Mouse (Mus musculus) forebrain, postnatal 0 days (tissue): ENCODE data around the gene Pah. TPM values are rescaled to one million over a fixed set of nuclear protein-coding genes. Genes with fewer than 3 reads are reported as not detected.
A peak's percentile ranks its signal among the peaks of the same experiment; 100 is the strongest.

ENCODE experiments used
- ATAC-seq: fragments of 200-750 bp; cut with Nextera tagmentation; 2 replicates; pipeline ENCODE4 v1.8.0; 2017; ENCODE audit warnings: mild to moderate bottlenecking, moderate library complexity
- DNase-seq: peaks from one replicate; pipeline ENCODE4 v3.0.0-alpha.2; 2015
- H3K27ac ChIP-seq: fragments of 300-500 bp; sonication (generic); 2 replicates; pipeline ENCODE4 v1.5.1; 2014; ENCODE audit warnings: low read depth, mild to moderate bottlenecking, antibody characterized with exemption, low read length, moderate library complexity, mixed read lengths
- H3K27me3 ChIP-seq: fragments of 300-500 bp; sonication (generic); 2 replicates; pipeline ENCODE4 v1.6.1; 2014; ENCODE audit warnings: mild to moderate bottlenecking, low read length, mixed read lengths; ENCODE audit not compliant: insufficient read depth
- H3K36me3 ChIP-seq: fragments of 300-500 bp; sonication (generic); 2 replicates; pipeline ENCODE4 v1.6.1; 2014; ENCODE audit warnings: mild to moderate bottlenecking, moderate library complexity; ENCODE audit not compliant: insufficient read depth
- H3K4me1 ChIP-seq: fragments of 300-500 bp; sonication (generic); 2 replicates; pipeline ENCODE4 v1.6.1; 2014; ENCODE audit warnings: antibody characterized with exemption; ENCODE audit not compliant: insufficient read depth
- H3K4me2 ChIP-seq: fragments of 300-500 bp; sonication (generic); 2 replicates; pipeline ENCODE4 v1.6.1; 2014; ENCODE audit warnings: low read depth, mild to moderate bottlenecking, moderate library complexity
- H3K4me3 ChIP-seq: fragments of 300-500 bp; sonication (generic); 2 replicates; pipeline ENCODE4 v1.5.1; 2014; ENCODE audit warnings: low read depth, low read length, mixed read lengths
- H3K9ac ChIP-seq: fragments of 300-500 bp; sonication (generic); 2 replicates; pipeline ENCODE4 v1.6.1; 2014; ENCODE audit warnings: mild to moderate bottlenecking
- H3K9me3 ChIP-seq: fragments of 300-500 bp; sonication (generic); 2 replicates; pipeline ENCODE4 v1.6.1; 2016; ENCODE audit warnings: low read length
- CTCF ChIP-seq: sonication (generic); IDR thresholded peaks from 2 replicates; pipeline ENCODE4 v1.5.1; 2016; ENCODE audit warnings: antibody characterized with exemption, control low read depth, low read depth
- WGBS: fragments of 180-500 bp; shearing (Covaris S2); extraction: QIAGEN DNeasy Blood & Tissue Kit; methylation state at CpG from one replicate; pipeline ENCODE4 v1.1.7; 2014; 5-methylcytosine and 5-hydroxymethylcytosine counted together
- polyA plus RNA-seq: library from polyadenylated mRNA; unstranded; fragments of >200 nt; fragmentation: Nextera tagmentation; extraction: Ambion mirVana; gene quantifications from 2 replicates; pipeline ENCODE4 v1.2.1, GENCODE M21; 2015
- total RNA-seq: library from RNA; depleted of rRNA; stranded (reverse); fragments of >200 nt; gene quantifications from 2 replicates; pipeline ENCODE4 v1.2.3, GENCODE M21; 2014; rRNA removed

The Pah gene
- total and polyA plus RNA-seq, 2 experiments from 2014 or later = 0.22 TPM; not detected in 1

- no peaks in the 10 kb centered on the region for H3K27me3 ChIP-seq
- no peak overlapping the region for H3K9ac ChIP-seq
- no peak overlapping the region for H3K4me2 ChIP-seq
- DNase-seq (no peak), ATAC-seq (no peak)
- H3K36me3 ChIP-seq = no peaks in the 10 kb centered on the region
- no peak overlapping the region for H3K27ac ChIP-seq
- H3K4me3 ChIP-seq = no peak overlapping the region
- no peak for TF ChIP-seq CTCF
- 25% methylated on average over 2 of the region's 2 CpGs for WGBS
- H3K9me3 ChIP-seq = no peaks in the 10 kb centered on the region
- no peaks in the 10 kb centered on the region for H3K4me1 ChIP-seq
Measured at GRCm38 (mm10) chr10:87593916-87594315, 72.3 kb downstream of the Pah start.

- peak; percentile 80 for ATAC-seq
- 40% methylated on average over 5 of the region's 5 CpGs for WGBS
- no peak overlapping the region; the same call in 1 of the 2 replicates for H3K4me2 ChIP-seq
Measured at GRCm38 (mm10) chr10:87596361-87597074, 74.9 kb downstream of the Pah start.

DNA sequence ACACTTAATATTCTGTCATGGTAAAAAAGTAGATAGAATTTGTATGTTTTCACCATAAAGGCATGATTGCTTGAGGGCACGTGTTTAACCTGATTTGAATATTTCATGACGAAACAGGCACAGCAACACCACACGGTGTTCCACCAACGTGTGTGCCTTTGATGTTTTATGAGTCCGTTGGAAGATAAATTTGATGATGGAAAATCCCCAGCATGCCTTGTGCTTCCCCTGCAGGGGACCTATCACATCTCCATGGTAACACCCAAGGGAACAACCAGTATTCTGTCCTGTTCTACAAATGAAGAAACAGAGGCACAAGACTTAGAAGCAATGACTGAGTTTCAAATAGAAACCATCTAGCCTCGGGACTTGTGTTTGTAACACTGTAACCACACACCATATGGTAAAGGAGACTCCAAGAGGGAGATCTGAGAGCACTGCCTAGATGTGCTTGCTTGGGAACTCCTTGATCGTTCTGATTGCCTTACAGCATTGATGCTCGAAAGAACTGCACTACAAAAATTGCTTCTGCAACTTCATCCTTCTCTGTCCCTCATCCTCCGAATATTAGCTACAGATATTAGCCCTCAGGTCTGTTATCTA is 75.6 kb downstream of the Pah start:
- H3K4me2 ChIP-seq = no peak overlapping the region; the same call in 1 of the 2 replicates
- no peak overlapping the region for H3K9ac ChIP-seq
- no peaks in the 10 kb centered on the region for H3K4me1 ChIP-seq
- H3K27me3 ChIP-seq = no peaks in the 10 kb centered on the region
- H3K9me3 ChIP-seq = no peaks in the 10 kb centered on the region
- no peaks in the 10 kb centered on the region for H3K36me3 ChIP-seq
- DNase-seq (peak; percentile 49), ATAC-seq (peak; percentile 89)
- 45% methylated on average over 9 of the region's 9 CpGs for WGBS
- TF ChIP-seq CTCF = no peak
- H3K4me3 ChIP-seq = no peak overlapping the region
- H3K27ac ChIP-seq = no peak overlapping the region

More at GRCm38 (mm10) chr10:87596361-87597074, 74.9 kb downstream of the Pah start:
- DNase-seq = peak; percentile 75
- Histone ChIP-seq H3K9ac (no peak overlapping the region), H3K36me3 (no peaks in the 10 kb centered on the region), H3K9me3 (no peaks in the 10 kb centered on the region), H3K4me3 (no peak overlapping the region), H3K4me1 (no peaks in the 10 kb centered on the region), H3K27ac (no peak overlapping the region), H3K27me3 (no peaks in the 10 kb centered on the region)
- peak; percentile 77 for TF ChIP-seq CTCF

DNA sequence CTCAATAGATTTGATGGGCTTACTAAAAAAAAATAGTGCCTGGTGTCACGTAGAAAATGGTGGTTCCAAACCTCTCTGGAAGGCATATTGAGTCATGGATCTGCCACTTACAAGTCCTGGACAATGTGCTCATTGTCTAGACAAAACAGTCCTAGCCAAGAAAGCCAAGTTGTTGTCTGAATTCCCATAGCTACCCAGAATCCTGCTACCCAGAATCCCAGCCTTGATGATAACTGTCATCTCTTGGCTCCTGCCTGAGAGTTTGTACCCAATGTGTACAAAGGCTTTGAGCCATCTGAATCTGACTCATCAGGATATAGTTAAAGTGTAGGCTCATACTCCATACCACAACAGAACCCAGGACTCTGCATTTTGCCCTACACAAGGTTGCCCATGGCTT is 80.6 kb downstream of the Pah start:
- Histone ChIP-seq H3K4me3 (no peak overlapping the region), H3K9ac (no peak overlapping the region), H3K36me3 (no peaks in the 10 kb centered on the region), H3K9me3 (no peaks in the 10 kb centered on the region), H3K27me3 (no peaks in the 10 kb centered on the region), H3K4me2 (no peak overlapping the region), H3K4me1 (no peaks in the 10 kb centered on the region), H3K27ac (no peak overlapping the region)
- no peak for DNase-seq
- no peak for TF ChIP-seq CTCF
- ATAC-seq = no peak
- WGBS = 50% methylated on average over 1 of the region's 1 CpGs

DNA sequence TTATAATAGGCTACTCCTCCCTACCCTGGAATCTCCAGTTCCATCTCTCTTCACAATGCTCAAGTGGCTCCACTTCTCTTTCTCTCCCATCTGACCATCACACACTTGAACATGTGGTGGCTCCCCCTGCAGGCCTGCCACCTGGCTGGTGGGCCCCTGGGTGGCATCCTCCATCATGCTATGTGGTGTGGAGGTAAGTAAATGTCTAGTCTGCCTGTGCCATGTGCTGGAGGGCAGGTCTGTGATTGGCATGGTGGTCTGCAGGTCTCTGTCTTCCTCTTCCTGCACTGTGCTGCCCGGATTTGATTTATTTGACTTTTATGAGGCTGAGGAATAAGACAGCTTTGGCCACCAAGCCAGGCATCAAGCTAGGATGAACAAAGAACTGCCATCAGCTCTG is 103.6 kb downstream of the Pah start:
- H3K4me2 ChIP-seq = no peak overlapping the region
- H3K36me3 ChIP-seq = no peaks in the 10 kb centered on the region
- no peak overlapping the region for H3K4me3 ChIP-seq
- no peaks in the 10 kb centered on the region for H3K9me3 ChIP-seq
- no peaks in the 10 kb centered on the region for H3K27me3 ChIP-seq
- 95% methylated on average over 1 of the region's 1 CpGs for whole genome bisulfite sequencing
- ATAC-seq (no peak), DNase-seq (no peak)
- H3K27ac ChIP-seq = no peak overlapping the region
- no peak for TF ChIP-seq CTCF
- no peak overlapping the region for H3K9ac ChIP-seq
- H3K4me1 ChIP-seq = no peaks in the 10 kb centered on the region

Other genes starting within 250 kb of the Pah start
- 19.5 and 25.1 TPM in 2 replicates for gene Ascl1, start 28.1 kb upstream of the Pah start, total RNA-seq
- 4.7 and 5.6 TPM in 2 replicates for gene Ascl1, start 28.1 kb upstream of the Pah start, polyA plus RNA-seq